Mouse (Mus musculus) stomach, postnatal 0 days (tissue): ENCODE measurements around the gene Edc3. TPM values are rescaled to one million over a fixed set of nuclear protein-coding genes. Genes with fewer than 3 reads are reported as not detected.

Source experiments
- ATAC-seq: fragments of 200-750 bp; cut with Nextera tagmentation; 2 replicates; pipeline ENCODE4 v1.8.0; 2017; ENCODE audit not compliant: low FRiP score, low TSS enrichment
- DNase-seq: peaks from one replicate; pipeline ENCODE4 v3.0.0-alpha.2; 2016; ENCODE audit warnings: low spot score
- H3K27ac ChIP-seq: fragments of 300-500 bp; sonication (generic); replicated peaks from 2 replicates; pipeline ENCODE4 v1.5.1; 2014; ENCODE audit warnings: mild to moderate bottlenecking, control low read depth
- H3K27me3 ChIP-seq: fragments of 300-500 bp; sonication (generic); 2 replicates; pipeline ENCODE4 v1.6.1; 2014; ENCODE audit warnings: low read length; ENCODE audit not compliant: control insufficient read depth, insufficient read depth
- H3K36me3 ChIP-seq: fragments of 300-500 bp; sonication (generic); 2 replicates; pipeline ENCODE4 v1.6.1; 2014; ENCODE audit warnings: low read length, mixed read lengths; ENCODE audit not compliant: control insufficient read depth, insufficient read depth
- H3K4me1 ChIP-seq: fragments of 300-500 bp; sonication (generic); replicated peaks from 2 replicates; pipeline ENCODE4 v1.6.1; 2014; ENCODE audit warnings: antibody characterized with exemption; ENCODE audit not compliant: control insufficient read depth, insufficient read depth
- H3K4me2 ChIP-seq: fragments of 300-500 bp; sonication (generic); replicated peaks from 2 replicates; pipeline ENCODE4 v1.6.1; 2014; ENCODE audit warnings: low read depth, mild to moderate bottlenecking, control low read depth, moderate library complexity
- H3K4me3 ChIP-seq: fragments of 300-500 bp; sonication (generic); 2 replicates; pipeline ENCODE4 v1.5.1; 2014; ENCODE audit warnings: low read depth, low read length, control low read depth
- H3K9ac ChIP-seq: fragments of 300-500 bp; sonication (generic); 2 replicates; pipeline ENCODE4 v1.6.1; 2014; ENCODE audit warnings: mild to moderate bottlenecking, low read length, control low read depth, mixed read lengths
- H3K9me3 ChIP-seq: fragments of 300-500 bp; sonication (generic); 2 replicates; pipeline ENCODE4 v1.6.1; 2016; ENCODE audit warnings: low read length; ENCODE audit not compliant: control insufficient read depth
- CTCF ChIP-seq: IDR thresholded peaks from 2 replicates; pipeline ENCODE4 v1.5.1; 2016; ENCODE audit warnings: antibody characterized with exemption, low read depth, mild to moderate bottlenecking, moderate library complexity
- EP300 ChIP-seq: optimal IDR thresholded peaks from 2 replicates; pipeline ENCODE3; 2016; ENCODE audit warnings: antibody characterized with exemption
- WGBS: fragments of 180-500 bp; shearing (Covaris S2); extraction: QIAGEN DNeasy Blood & Tissue Kit; methylation state at CpG from one replicate; pipeline ENCODE4 v1.1.7; 2014; 5-methylcytosine and 5-hydroxymethylcytosine counted together
- polyA plus RNA-seq: library from polyadenylated mRNA; unstranded; fragments of >200 nt; fragmentation: Nextera tagmentation; extraction: Ambion mirVana; gene quantifications from 2 replicates; pipeline ENCODE4 v1.2.1, GENCODE M21; 2015

Gene Edc3
- polyA plus RNA-seq, 1 experiment from 2014 or later: 13.6 TPM

DNA sequence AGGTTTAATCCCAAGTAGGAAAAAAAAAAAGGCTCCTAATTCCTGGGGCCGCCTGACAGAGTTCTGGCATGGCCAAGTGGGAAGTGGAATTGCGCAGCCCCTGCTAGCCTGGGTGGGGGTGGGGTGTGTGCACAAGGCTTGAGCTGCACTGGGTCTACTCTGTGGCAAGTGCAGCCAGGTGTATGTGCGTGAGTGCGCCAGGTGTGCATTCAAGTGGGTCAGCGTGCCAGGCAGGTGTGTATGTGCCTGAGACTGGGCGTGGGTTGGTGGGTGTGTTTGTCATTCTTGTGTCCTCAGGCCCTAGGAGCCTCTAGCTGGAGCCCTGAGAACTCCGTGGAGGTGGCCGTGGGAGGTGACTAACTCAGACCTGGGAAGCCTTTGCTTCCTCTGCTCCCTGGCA lies 41.8 kb upstream of the Edc3 start:
- no peak overlapping the region for H3K4me3 ChIP-seq
- H3K4me2 ChIP-seq: no peak overlapping the region
- 71% methylated on average over 8 of the region's 8 CpGs for WGBS
- H3K9ac ChIP-seq: no peak overlapping the region
- H3K36me3 ChIP-seq: no peaks in the 10 kb centered on the region
- H3K27ac ChIP-seq: no peak overlapping the region
- no peaks in the 10 kb centered on the region for H3K4me1 ChIP-seq
- peak; percentile 36; the same call in 1 of the 2 replicates for ATAC-seq
- DNase-seq: no peak
- H3K9me3 ChIP-seq: no peaks in the 10 kb centered on the region
- H3K27me3 ChIP-seq: no peaks in the 10 kb centered on the region
- no peak for TF ChIP-seq EP300
- TF ChIP-seq CTCF: no peak

DNA sequence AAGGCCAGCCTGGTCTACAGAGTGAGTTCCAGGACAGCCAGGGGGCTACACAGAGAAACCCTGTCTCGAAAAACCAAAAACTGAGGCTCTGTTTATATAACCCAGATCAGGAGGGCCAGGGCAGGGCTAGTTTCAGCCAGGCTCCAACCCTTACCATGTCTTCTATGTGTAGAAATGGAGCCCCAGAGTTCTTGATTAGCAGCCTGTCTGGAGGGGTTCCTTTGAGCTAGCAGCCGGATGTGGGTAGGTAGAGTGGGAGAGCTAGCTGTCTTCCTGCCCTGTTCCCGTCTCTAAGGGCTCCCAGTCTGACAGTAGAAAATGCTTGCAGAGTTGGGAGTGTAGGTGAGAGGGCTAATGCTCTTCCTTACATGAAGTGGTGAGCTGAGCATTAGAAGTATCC lies 41.2 kb upstream of the Edc3 start:
- H3K9me3 ChIP-seq: no peaks in the 10 kb centered on the region
- DNase-seq (no peak), ATAC-seq (no peak)
- H3K36me3 ChIP-seq: no peaks in the 10 kb centered on the region
- WGBS: 77% methylated on average over 3 of the region's 3 CpGs
- H3K4me1 ChIP-seq: no peaks in the 10 kb centered on the region
- H3K4me3 ChIP-seq: no peak overlapping the region
- H3K4me2 ChIP-seq: no peak overlapping the region
- H3K9ac ChIP-seq: no peak overlapping the region
- H3K27ac ChIP-seq: no peak overlapping the region
- H3K27me3 ChIP-seq: no peaks in the 10 kb centered on the region
- TF ChIP-seq CTCF: no peak
- no peak for TF ChIP-seq EP300

- no peak for DNase-seq
- TF ChIP-seq EP300 (no peak), CTCF (no peak)
- Histone ChIP-seq H3K9ac (no peak overlapping the region), H3K27me3 (no peaks in the 10 kb centered on the region), H3K9me3 (no peaks in the 10 kb centered on the region), H3K4me2 (no peak overlapping the region), H3K4me1 (no peaks in the 10 kb centered on the region), H3K4me3 (no peak overlapping the region), H3K36me3 (no peaks in the 10 kb centered on the region), H3K27ac (no peak overlapping the region)
- ATAC-seq: no peak
- WGBS: 63% methylated on average over 11 of the region's 11 CpGs
Measured at GRCm38 (mm10) chr9:57667817-57668216, 40.5 kb upstream of the Edc3 start.

DNA sequence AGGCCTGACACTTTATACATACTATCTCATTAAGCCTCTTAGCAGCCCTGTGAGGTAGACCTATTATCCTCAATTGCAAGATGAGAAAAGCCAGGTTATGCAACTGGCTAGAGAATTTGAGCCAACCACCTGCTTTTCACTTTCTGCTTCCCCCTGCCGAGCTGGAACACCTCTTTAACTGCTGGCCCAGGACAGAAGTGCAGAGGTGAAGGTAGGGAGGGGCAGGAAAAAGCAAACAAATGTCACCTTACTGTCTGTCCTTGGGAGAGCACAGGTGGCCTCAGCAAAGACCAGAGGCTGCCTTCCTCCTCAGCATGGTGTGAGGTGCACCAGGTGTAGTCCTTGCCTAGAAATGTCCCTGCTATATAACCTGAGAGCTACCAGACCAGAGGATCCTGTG lies 40.1 kb upstream of the Edc3 start:
- 14% methylated on average over 1 of the region's 1 CpGs for WGBS
- no peaks in the 10 kb centered on the region for H3K9me3 ChIP-seq
- TF ChIP-seq CTCF (no peak), EP300 (no peak)
- no peak overlapping the region for H3K27ac ChIP-seq
- no peak overlapping the region for H3K4me3 ChIP-seq
- H3K36me3 ChIP-seq: no peaks in the 10 kb centered on the region
- no peak overlapping the region for H3K4me2 ChIP-seq
- H3K9ac ChIP-seq: no peak overlapping the region
- DNase-seq (no peak), ATAC-seq (no peak)
- no peaks in the 10 kb centered on the region for H3K27me3 ChIP-seq
- H3K4me1 ChIP-seq: no peaks in the 10 kb centered on the region

DNA sequence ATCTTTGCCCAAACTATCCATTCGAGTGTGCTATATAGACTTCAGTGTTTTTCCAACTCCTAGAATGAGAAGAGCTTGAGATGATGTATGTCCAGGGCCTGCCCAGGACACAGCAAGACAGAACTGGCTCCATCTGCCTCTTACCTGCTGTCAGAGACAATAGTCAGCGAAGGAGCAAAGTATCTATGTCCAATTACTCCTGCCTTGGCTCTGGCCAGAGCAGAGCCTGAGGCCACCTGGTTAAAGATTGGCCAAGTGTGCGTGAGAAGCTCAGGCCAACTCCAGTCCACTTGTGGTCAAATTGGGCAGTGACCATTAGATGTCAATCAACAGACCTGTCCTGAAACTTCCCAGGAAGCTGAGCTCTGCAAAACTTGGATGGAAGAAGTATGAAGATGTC lies 38.8 kb upstream of the Edc3 start:
- TF ChIP-seq CTCF (no peak), EP300 (no peak)
- WGBS: 88% methylated on average over 3 of the region's 3 CpGs
- H3K4me2 ChIP-seq: no peak overlapping the region
- no peak overlapping the region for H3K4me3 ChIP-seq
- H3K9me3 ChIP-seq: no peaks in the 10 kb centered on the region
- H3K27ac ChIP-seq: no peak overlapping the region
- no peak for ATAC-seq
- no peaks in the 10 kb centered on the region for H3K27me3 ChIP-seq
- H3K4me1 ChIP-seq: no peaks in the 10 kb centered on the region
- no peak for DNase-seq
- no peaks in the 10 kb centered on the region for H3K36me3 ChIP-seq
- no peak overlapping the region for H3K9ac ChIP-seq

GRCm38 (mm10) chr9:57671037-57671436 lies 37.3 kb upstream of the Edc3 start:
- no peak overlapping the region for H3K27ac ChIP-seq
- H3K27me3 ChIP-seq: no peaks in the 10 kb centered on the region
- H3K4me1 ChIP-seq: no peaks in the 10 kb centered on the region
- 87% methylated on average over 4 of the region's 4 CpGs for WGBS
- TF ChIP-seq EP300 (no peak), CTCF (no peak)
- ATAC-seq (no peak), DNase-seq (no peak)
- no peaks in the 10 kb centered on the region for H3K36me3 ChIP-seq
- H3K4me2 ChIP-seq: no peak overlapping the region
- no peaks in the 10 kb centered on the region for H3K9me3 ChIP-seq
- H3K9ac ChIP-seq: no peak overlapping the region
- no peak overlapping the region for H3K4me3 ChIP-seq
